Mouse (Mus musculus) limb, embryonic 15.5 days (tissue): ENCODE data around the gene Ccdc113. TPM values are rescaled to one million over a fixed set of nuclear protein-coding genes. Genes with fewer than 3 reads are reported as not detected.

Source experiments
- ATAC-seq: fragments of 200-750 bp; cut with Nextera tagmentation; 2 replicates; pipeline ENCODE4 v1.8.0; 2017; ENCODE audit warnings: low read depth, moderate TSS enrichment; ENCODE audit not compliant: insufficient number of reproducible peaks, low FRiP score, low TSS enrichment
- H3K27ac ChIP-seq: fragments of 300-500 bp; sonication (generic); 2 replicates; pipeline ENCODE4 v1.5.1; 2015; ENCODE audit warnings: moderate library complexity, mild to moderate bottlenecking, inconsistent platforms
- H3K27me3 ChIP-seq: fragments of 300-500 bp; sonication (generic); 2 replicates; pipeline ENCODE4 v1.6.1; 2015; ENCODE audit warnings: inconsistent platforms
- H3K36me3 ChIP-seq: fragments of 300-500 bp; sonication (generic); 2 replicates; pipeline ENCODE4 v1.6.1; 2015; ENCODE audit warnings: inconsistent platforms
- H3K4me1 ChIP-seq: fragments of 300-500 bp; sonication (generic); 2 replicates; pipeline ENCODE4 v1.6.1; 2015; ENCODE audit warnings: inconsistent platforms
- H3K4me2 ChIP-seq: fragments of 300-500 bp; sonication (generic); 2 replicates; pipeline ENCODE4 v1.6.1; 2015; ENCODE audit warnings: mild to moderate bottlenecking, inconsistent platforms
- H3K4me3 ChIP-seq: fragments of 300-500 bp; sonication (generic); 2 replicates; pipeline ENCODE4 v1.5.1; 2015; ENCODE audit warnings: mild to moderate bottlenecking, inconsistent platforms
- H3K9ac ChIP-seq: fragments of 300-500 bp; sonication (generic); 2 replicates; pipeline ENCODE4 v1.6.1; 2015; ENCODE audit warnings: inconsistent platforms
- H3K9me3 ChIP-seq: fragments of 300-500 bp; sonication (generic); 2 replicates; pipeline ENCODE4 v1.6.1; 2016; ENCODE audit warnings: inconsistent platforms
- WGBS: fragments of 180-500 bp; shearing (Covaris S2); methylation state at CpG from one replicate; pipeline ENCODE4 v1.1.7; 2015; 5-methylcytosine and 5-hydroxymethylcytosine counted together
- polyA plus RNA-seq: library from polyadenylated mRNA; unstranded; fragments of >200 nt; fragmentation: Nextera tagmentation; extraction: Ambion mirVana; gene quantifications from 2 replicates; pipeline ENCODE4 v1.2.1, GENCODE M21; 2015

Gene Ccdc113
- polyA plus RNA-seq, 1 experiment from 2014 or later: 0.52 TPM

DNA sequence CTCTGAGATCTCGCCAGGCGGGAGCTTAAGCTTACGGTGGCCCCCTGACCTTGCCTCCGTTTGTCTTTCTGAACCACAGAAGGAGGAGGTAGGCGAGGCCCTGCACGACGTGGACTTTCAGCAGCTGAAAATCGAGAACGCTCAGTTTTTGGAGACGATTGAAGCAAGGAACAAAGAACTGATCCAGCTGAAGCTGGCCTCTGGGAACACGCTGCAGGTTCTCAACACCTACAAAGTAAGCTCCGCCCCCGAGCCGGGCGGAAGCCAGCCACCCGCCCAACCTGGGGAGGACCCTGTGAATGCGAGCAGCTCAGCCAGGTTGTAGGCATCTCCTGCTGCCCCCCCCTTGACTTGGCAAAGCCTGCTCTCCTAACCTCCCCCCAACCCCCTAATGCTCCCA lies 11.9 kb downstream of the Ccdc113 start:
- Histone ChIP-seq H3K4me1 (no peaks in the 10 kb centered on the region), H3K27ac (no peak overlapping the region), H3K9ac (no peak overlapping the region), H3K27me3 (no peaks in the 10 kb centered on the region), H3K36me3 (no peaks in the 10 kb centered on the region), H3K9me3 (no peaks in the 10 kb centered on the region), H3K4me3 (no peak overlapping the region), H3K4me2 (no peak overlapping the region)
- WGBS: 74% methylated on average over 17 of the region's 17 CpGs
- ATAC-seq: no peak

DNA sequence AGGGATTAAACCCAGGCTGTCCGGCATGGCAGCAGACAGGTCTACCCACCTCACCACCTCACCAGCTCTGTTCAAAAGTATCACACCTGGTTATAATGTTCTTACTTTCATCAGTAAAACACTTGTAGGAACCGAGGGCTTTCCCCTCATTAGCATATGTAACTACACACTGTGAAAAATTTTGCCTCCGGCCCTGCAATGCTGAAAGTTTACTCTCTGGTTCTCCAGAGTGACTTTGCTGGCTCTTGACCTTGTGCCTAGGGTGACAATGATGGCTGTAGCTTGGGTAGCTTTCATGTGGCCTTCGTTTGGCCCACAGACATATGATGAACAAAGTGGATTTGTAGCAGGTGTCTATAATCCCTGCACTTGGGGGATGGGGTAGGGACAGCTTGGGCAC lies 13.1 kb downstream of the Ccdc113 start:
- WGBS: 68% methylated on average over 4 of the region's 4 CpGs
- H3K9me3 ChIP-seq: no peaks in the 10 kb centered on the region
- no peak overlapping the region for H3K4me3 ChIP-seq
- H3K4me2 ChIP-seq: no peak overlapping the region
- H3K9ac ChIP-seq: no peak overlapping the region
- no peaks in the 10 kb centered on the region for H3K27me3 ChIP-seq
- H3K4me1 ChIP-seq: no peaks in the 10 kb centered on the region
- no peak overlapping the region for H3K27ac ChIP-seq
- no peaks in the 10 kb centered on the region for H3K36me3 ChIP-seq
- ATAC-seq: no peak

DNA sequence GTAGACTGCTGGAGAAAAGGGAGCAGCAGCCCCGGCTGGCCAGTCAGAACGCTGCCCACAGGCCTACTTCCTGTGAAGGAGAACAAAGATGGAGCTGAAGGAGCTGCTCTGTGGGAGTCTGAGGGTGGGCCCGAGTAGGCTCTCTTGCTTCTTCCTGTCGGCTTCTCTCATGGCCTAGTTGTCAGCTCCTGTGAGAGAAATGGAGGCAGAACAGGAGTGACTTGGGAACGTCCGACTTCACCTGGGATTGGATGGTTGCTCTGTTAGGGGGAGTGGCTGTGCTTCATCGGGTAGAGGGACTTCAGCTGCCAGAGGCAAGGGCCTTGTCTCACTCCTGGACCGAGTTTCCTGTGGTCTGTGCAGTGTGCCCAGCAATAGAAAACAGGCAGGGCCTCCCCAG lies 14.0 kb downstream of the Ccdc113 start:
- WGBS: 52% methylated on average over 8 of the region's 8 CpGs
- Histone ChIP-seq H3K27ac (no peak overlapping the region), H3K4me3 (no peak overlapping the region), H3K9me3 (no peaks in the 10 kb centered on the region), H3K27me3 (no peaks in the 10 kb centered on the region), H3K9ac (no peak overlapping the region), H3K36me3 (no peaks in the 10 kb centered on the region), H3K4me2 (no peak overlapping the region), H3K4me1 (no peaks in the 10 kb centered on the region)
- no peak for ATAC-seq

DNA sequence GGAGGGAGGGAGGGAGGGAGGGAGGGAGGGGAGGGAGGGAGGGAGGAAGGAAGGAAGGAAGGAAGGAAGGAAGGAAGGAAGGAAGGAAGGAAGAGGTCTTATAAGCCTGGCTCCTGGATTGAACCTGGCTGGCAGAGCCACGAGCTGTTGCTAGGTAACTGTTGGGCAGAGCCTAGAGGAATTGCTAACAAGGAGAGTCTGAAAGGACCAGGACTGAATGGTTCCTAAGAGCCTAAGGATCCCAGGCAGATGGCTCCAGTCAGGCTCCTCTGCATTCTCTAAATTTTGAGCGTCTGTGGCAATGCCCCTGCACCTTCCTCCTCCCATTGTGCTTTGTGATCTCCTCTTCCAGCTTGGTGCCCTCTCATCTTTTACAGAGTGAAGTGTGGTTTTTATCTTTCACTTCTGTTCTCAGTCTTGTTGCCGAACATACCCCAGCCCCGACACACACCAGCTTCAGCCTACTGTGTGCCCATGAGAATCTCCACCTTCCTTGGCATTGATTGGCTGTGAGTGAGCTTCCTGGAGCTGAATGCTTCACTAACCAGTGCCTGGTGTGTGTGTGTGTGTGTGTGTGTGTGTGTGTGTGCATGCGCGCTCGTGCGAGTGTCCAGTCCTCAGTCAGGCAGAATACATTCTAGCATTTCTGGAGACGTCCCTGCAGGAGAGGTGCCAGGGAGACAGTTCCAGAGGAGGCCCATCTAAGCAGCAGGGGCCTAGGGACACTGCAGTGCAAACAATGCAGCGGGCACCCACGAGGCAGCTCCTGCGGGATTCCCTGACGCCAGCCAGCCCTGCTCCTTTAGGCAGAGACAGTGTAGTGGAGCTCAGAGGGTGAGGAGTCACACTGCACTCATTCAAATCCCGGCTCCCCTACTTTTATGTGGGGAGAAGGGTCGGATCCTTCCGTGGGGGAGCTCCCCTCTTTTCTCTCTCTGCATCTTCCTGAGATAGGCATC lies 16.3 kb downstream of the Ccdc113 start:
- WGBS: 68% methylated on average over 16 of the region's 16 CpGs
- Histone ChIP-seq H3K36me3 (no peaks in the 10 kb centered on the region), H3K4me1 (no peaks in the 10 kb centered on the region), H3K4me3 (no peak overlapping the region), H3K27ac (no peak overlapping the region), H3K9me3 (no peaks in the 10 kb centered on the region), H3K4me2 (no peak overlapping the region), H3K9ac (no peak overlapping the region), H3K27me3 (no peaks in the 10 kb centered on the region)
- no peak for ATAC-seq

DNA sequence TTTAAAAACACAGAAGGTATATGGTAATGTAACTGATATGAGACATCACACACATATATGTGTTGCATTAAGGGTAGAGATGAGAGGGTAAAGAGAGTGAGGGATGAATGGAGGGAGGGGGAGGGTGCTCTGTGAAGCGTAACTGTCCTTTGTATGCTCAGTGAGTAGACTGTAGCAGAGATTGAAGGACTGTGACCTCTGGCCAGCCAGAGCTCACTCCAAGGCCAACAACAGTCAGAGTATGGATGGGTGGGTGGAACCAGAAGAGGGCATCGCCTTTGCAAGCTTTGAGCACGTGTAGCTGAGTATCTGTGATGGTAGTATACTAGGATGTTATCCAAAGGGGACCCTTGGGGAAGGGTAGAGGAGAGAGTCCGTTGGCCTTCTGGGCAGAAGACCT lies 17.7 kb downstream of the Ccdc113 start:
- H3K9me3 ChIP-seq: no peaks in the 10 kb centered on the region
- H3K4me2 ChIP-seq: no peak overlapping the region
- H3K27ac ChIP-seq: no peak overlapping the region
- ATAC-seq: no peak
- no peaks in the 10 kb centered on the region for H3K4me1 ChIP-seq
- H3K27me3 ChIP-seq: no peaks in the 10 kb centered on the region
- H3K4me3 ChIP-seq: no peak overlapping the region
- no peak overlapping the region for H3K9ac ChIP-seq
- WGBS: 82% methylated on average over 4 of the region's 4 CpGs
- H3K36me3 ChIP-seq: no peaks in the 10 kb centered on the region

DNA sequence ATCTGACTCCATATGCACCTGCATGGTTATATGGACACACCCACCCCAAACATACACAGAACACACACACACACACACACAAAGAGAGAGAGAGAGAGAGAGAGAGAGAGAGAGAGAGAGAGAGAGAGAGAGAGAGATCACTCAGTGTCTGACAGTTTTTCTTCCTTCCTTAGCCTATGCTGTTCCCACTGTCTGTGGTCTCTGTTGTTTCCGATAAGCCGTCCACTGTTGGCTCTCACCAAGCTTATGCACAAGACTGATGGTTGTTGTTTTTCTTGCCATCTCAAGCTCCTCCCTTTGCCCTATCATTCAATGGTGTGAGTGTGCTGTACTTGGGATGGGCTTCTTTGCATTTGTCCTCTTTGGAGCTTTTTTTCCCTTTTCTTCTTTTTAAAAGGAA lies 22.1 kb downstream of the Ccdc113 start:
- no peak overlapping the region for H3K4me2 ChIP-seq
- no peak for ATAC-seq
- no peak overlapping the region for H3K9ac ChIP-seq
- H3K4me3 ChIP-seq: no peak overlapping the region
- H3K36me3 ChIP-seq: no peaks in the 10 kb centered on the region
- 96% methylated on average over 2 of the region's 2 CpGs for WGBS
- H3K27ac ChIP-seq: no peak overlapping the region
- no peaks in the 10 kb centered on the region for H3K9me3 ChIP-seq
- no peaks in the 10 kb centered on the region for H3K4me1 ChIP-seq
- H3K27me3 ChIP-seq: no peaks in the 10 kb centered on the region

DNA sequence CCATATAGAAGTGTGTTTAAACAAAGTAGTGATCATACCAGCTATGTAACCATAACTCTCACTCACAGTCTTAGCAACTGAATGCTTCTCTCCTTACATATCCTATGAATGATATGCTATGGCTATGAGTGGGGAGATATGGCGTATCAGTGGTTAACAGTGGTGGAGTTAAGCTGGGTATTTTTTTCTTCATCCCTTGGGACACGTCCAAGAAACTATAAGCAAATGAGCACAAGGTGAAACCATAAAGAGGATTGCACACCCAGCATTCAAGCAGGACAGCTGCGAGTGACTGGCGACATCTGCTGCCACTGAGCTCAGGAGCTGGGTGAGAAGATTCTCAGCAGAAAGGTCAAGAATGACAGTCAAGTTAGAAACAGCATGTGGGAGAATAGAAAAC lies 32.3 kb downstream of the Ccdc113 start:
- Histone ChIP-seq H3K9me3 (no peaks in the 10 kb centered on the region), H3K4me1 (no peaks in the 10 kb centered on the region), H3K4me2 (no peak overlapping the region), H3K36me3 (no peaks in the 10 kb centered on the region), H3K4me3 (no peak overlapping the region), H3K27me3 (no peaks in the 10 kb centered on the region), H3K9ac (no peak overlapping the region), H3K27ac (no peak overlapping the region)
- 65% methylated on average over 4 of the region's 4 CpGs for WGBS
- ATAC-seq: no peak

DNA sequence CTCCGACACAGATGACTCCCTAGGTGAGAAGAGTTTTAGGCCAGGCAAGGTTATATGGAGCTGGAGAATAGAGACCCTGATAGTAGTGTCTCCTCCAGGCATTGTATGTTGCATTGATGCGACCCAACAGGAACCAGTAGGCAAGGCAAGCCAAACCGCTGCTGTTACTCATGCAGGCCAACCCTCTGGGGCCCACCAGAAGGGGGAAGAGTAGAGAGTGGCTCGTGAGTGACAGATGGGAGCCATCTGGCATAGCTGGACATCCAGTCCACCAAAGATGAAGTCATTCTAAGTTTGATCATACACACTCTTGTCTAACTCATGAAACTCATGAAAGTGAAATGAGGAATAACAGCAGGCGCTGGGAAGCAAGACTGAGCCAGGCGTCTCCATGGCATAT lies 32.9 kb downstream of the Ccdc113 start:
- H3K36me3 ChIP-seq: no peaks in the 10 kb centered on the region
- H3K4me1 ChIP-seq: no peaks in the 10 kb centered on the region
- H3K9ac ChIP-seq: no peak overlapping the region
- H3K4me3 ChIP-seq: no peak overlapping the region
- no peak overlapping the region for H3K27ac ChIP-seq
- no peaks in the 10 kb centered on the region for H3K9me3 ChIP-seq
- WGBS: 82% methylated on average over 6 of the region's 6 CpGs
- H3K27me3 ChIP-seq: no peaks in the 10 kb centered on the region
- no peak for ATAC-seq
- no peak overlapping the region for H3K4me2 ChIP-seq

DNA sequence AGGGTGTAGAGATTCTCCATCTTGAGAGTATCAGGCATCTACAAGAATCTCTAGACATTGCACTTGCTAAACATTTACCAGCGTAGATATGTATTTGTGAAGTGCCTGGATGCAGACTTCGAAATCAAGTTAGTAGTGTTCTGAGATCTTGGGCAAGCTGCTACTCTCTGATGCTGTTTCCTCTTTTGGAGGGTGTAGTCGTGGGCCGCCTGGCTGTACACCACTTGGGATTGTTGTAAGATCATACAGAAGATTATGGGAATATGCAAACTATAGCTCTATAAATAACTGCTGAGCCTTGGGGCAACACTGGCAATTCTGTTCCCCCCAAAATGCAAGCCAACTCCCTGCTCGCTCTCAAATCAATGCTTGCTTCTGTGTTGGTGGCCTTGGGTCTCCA lies 39.3 kb downstream of the Ccdc113 start:
- H3K27me3 ChIP-seq: no peaks in the 10 kb centered on the region
- H3K4me1 ChIP-seq: no peaks in the 10 kb centered on the region
- no peak overlapping the region for H3K4me3 ChIP-seq
- no peaks in the 10 kb centered on the region for H3K36me3 ChIP-seq
- no peak overlapping the region for H3K9ac ChIP-seq
- H3K9me3 ChIP-seq: no peaks in the 10 kb centered on the region
- ATAC-seq: no peak
- no peak overlapping the region for H3K27ac ChIP-seq
- H3K4me2 ChIP-seq: no peak overlapping the region
- 83% methylated on average over 5 of the region's 5 CpGs for WGBS

DNA sequence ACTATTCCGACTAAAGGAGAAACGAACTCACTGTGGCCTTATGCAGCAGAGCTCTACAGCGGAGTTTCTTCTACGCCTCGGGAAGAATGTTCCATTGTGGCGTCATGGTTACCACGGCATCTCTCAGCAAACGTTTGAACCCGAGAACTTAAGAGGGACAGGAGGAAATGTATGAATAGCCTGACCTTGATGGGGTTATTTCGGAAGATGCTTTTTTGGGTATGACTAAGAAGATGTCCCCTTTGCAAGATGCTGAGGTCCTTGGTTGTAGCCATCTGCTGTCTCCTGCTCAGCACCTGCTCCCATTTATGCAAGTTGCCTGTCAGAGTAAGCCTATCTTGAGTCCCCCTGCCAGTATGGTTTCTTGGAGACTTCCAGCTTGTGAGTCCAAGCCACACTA lies 42.4 kb downstream of the Ccdc113 start, which contains the start of gene Prss54:
Prss54 (minus strand) TSS at position 101 of the 400 bp plus-strand sequence.
- H3K4me3 ChIP-seq: no peak within 1 kb of the TSS
- H3K27me3 ChIP-seq: no peaks in the 10 kb centered on the region
- H3K36me3 ChIP-seq: no peaks in the 10 kb centered on the region
- H3K9ac ChIP-seq: no peak within 1 kb of the TSS
- H3K4me1 ChIP-seq: no peaks in the 10 kb centered on the region
- H3K27ac ChIP-seq: no peak within 1 kb of the TSS
- ATAC-seq: no peak
- H3K4me2 ChIP-seq: no peak within 1 kb of the TSS
- H3K9me3 ChIP-seq: no peaks in the 10 kb centered on the region
- WGBS: 88% methylated on average over 10 of the region's 10 CpGs

DNA sequence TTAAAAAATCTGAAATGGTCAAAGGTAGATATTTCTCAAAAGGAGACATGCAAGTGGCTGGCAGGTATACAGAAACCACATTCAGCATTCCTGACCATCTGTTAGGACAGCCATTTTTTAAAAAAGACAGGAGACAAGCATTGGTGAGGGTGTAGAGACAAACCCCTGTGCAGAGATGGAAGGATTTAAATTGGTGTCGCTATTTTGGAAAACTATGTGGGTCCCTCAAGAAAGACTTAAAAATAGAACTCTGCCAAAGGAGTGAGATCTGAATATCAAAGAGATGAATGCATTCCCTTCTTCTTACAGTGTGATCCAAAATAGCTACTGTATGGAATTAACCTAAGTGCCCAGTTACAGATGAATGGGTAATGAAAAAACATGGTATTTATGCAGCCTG lies 53.5 kb downstream of the Ccdc113 start:
- no peaks in the 10 kb centered on the region for H3K4me1 ChIP-seq
- H3K27me3 ChIP-seq: no peaks in the 10 kb centered on the region
- no peaks in the 10 kb centered on the region for H3K36me3 ChIP-seq
- H3K27ac ChIP-seq: no peak overlapping the region
- no peak for ATAC-seq
- no peak overlapping the region for H3K9ac ChIP-seq
- H3K4me3 ChIP-seq: no peak overlapping the region
- H3K4me2 ChIP-seq: no peak overlapping the region
- H3K9me3 ChIP-seq: no peaks in the 10 kb centered on the region
- WGBS: 77% methylated on average over 1 of the region's 1 CpGs

DNA sequence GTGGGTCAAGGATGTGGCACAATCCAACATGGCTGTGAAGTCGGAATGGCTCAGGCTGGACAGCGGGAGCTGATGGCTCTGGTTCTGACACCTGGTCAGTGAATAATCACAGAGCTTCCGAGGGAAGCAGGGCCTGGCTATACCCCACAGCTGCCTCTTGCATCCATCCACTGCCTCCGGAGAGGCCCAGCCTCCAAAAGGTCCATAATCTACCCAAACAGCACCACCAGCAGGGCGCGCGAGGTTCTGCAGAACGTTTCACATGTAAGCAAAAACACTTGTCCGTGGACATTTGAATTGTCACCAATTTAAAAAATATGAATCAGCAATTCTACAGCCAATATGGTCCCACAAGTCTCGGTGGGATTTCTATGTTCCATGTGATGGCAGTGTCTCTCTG lies 55.4 kb downstream of the Ccdc113 start:
- Histone ChIP-seq H3K36me3 (no peaks in the 10 kb centered on the region), H3K27me3 (no peaks in the 10 kb centered on the region), H3K4me3 (no peak overlapping the region), H3K4me1 (no peaks in the 10 kb centered on the region), H3K27ac (no peak overlapping the region), H3K9ac (no peak overlapping the region), H3K4me2 (no peak overlapping the region), H3K9me3 (no peaks in the 10 kb centered on the region)
- 61% methylated on average over 10 of the region's 10 CpGs for WGBS
- ATAC-seq: no peak
